8 mouse cellular contexts compared by ENCODE assay signal in genomic region chr4:117218517-117219219, GRCm38 (mm10). TPM values are rescaled to one million over a fixed set of nuclear protein-coding genes. Genes with fewer than 3 reads are reported as not detected.
DNase-seq lines count a peak whose midpoint lies in the region; ATAC-seq and TF ChIP-seq lines count a peak whose summit lies in the region.

No protein-coding gene starts in this region.

- no peak overlapping the region for H3K9ac ChIP-seq in CH12.LX (ENCODE audit: insufficient read depth, low read depth)
- H3K9ac ChIP-seq in forebrain, postnatal 0 days: no peak overlapping the region
- H3K9ac ChIP-seq in liver, embryonic 12.5 days: no peak overlapping the region

- H3K79me2 ChIP-seq in CH12.LX (replicated peaks; ENCODE audit: control insufficient read depth, extremely low read depth, insufficient read depth, poor library complexity, severe bottlenecking): no peaks in the 10 kb centered on the region

- no peak for TF ChIP-seq POLR2A in CH12.LX (IDR thresholded peaks at IDR 0.05; ENCODE audit: low read depth, low read length)

- no peak for TF ChIP-seq EP300 in CH12.LX (IDR thresholded peaks at IDR 0.05; ENCODE audit: low read length)

- H3K27ac ChIP-seq in CH12.LX (ENCODE audit: insufficient read depth, low read depth): no peak overlapping the region
- no peak overlapping the region for H3K27ac ChIP-seq in forebrain, postnatal 0 days (ENCODE audit: low read depth, low read length)
- H3K27ac ChIP-seq in liver, embryonic 12.5 days: no peak overlapping the region

- no peak overlapping the region for H3K4me2 ChIP-seq in CH12.LX (ENCODE audit: insufficient read depth, low read depth, poor library complexity, severe bottlenecking)
- H3K4me2 ChIP-seq in forebrain, postnatal 0 days (ENCODE audit: low read depth): no peak overlapping the region
- peak overlapping the region; percentile 24; the same call in 1 of the 2 replicates for H3K4me2 ChIP-seq in liver, embryonic 12.5 days

- DNase-seq in 3T3-L1 (ENCODE audit: low read depth, low spot score) (peak; percentile 72), CH12.LX (ENCODE audit: extremely low read depth) (peak; percentile 56)
- DNase-seq in cerebellum, adult 8-10 months: peak; percentile 22
- peak; percentile 75 for DNase-seq in forebrain, postnatal 0 days
- peak; percentile 57 for DNase-seq in kidney, adult 18-20 months
- DNase-seq in natural killer cell, adult 2 months (ENCODE audit: low spot score in 2 of 2): peak; percentile 26 to 58
- DNase-seq in thymus, postnatal 36 days: peak; percentile 37 to 57

- H3K4me3 ChIP-seq in CH12.LX (replicated peaks in 1 of 3; ENCODE audit: low read depth in 2 of 3, low read length in 2 of 3, poor library complexity in 1 of 3): no peak overlapping the region
- H3K4me3 ChIP-seq in forebrain, postnatal 0 days (ENCODE audit: low read depth, low read length): no peak overlapping the region
- no peak overlapping the region for H3K4me3 ChIP-seq in liver, embryonic 12.5 days

- peaks cover 3% of the 10 kb centered on the region for H3K27me3 ChIP-seq in CH12.LX (replicated peaks)
- H3K27me3 ChIP-seq in forebrain, postnatal 0 days (ENCODE audit: insufficient read depth, low read length): no peaks in the 10 kb centered on the region
- peaks cover 5% of the 10 kb centered on the region; the same call in 1 of the 2 replicates for H3K27me3 ChIP-seq in liver, embryonic 12.5 days (replicated peaks)

- peak; percentile 77 for ATAC-seq in forebrain, postnatal 0 days
- no peak for ATAC-seq in liver, embryonic 12.5 days

- TF ChIP-seq CTCF in CH12.LX (conservative IDR thresholded peaks at IDR 0.05 in 1 of 2, IDR thresholded peaks at IDR 0.05 in 1 of 2; ENCODE audit: low read depth in 2 of 2, low read length in 2 of 2): peak; percentile 90 to 91
- peak; percentile 91 for TF ChIP-seq CTCF in forebrain, postnatal 0 days (IDR thresholded peaks at IDR 0.05; ENCODE audit: low read depth)

- peaks cover 0 to 7% of the 10 kb centered on the region in 2 experiments for H3K36me3 ChIP-seq in CH12.LX (replicated peaks in 1 of 2; ENCODE audit: control insufficient read depth in 1 of 2, insufficient read depth in 1 of 2, low read length in 1 of 2)
- H3K36me3 ChIP-seq in forebrain, postnatal 0 days (ENCODE audit: insufficient read depth): no peaks in the 10 kb centered on the region
- no peaks in the 10 kb centered on the region for H3K36me3 ChIP-seq in liver, embryonic 12.5 days

- in situ Hi-C loops in CH12.LX (cut with MboI; ENCODE audit: low pct_ligation_motif_present, low pct_unique_long_range_greater_than_20kb, low sequenced_read_pairs): loop anchor here (5.0 kb wide), 1 partner anchor 39 kb away; no protein-coding TSS in a partner anchor

- H3K9me3 ChIP-seq in CH12.LX (replicated peaks; ENCODE audit: low read length): no peaks in the 10 kb centered on the region
- no peaks in the 10 kb centered on the region for H3K9me3 ChIP-seq in forebrain, postnatal 0 days (ENCODE audit: low read length)
- no peaks in the 10 kb centered on the region for H3K9me3 ChIP-seq in liver, embryonic 12.5 days (replicated peaks)

- dilution Hi-C loops in CH12.LX (cut with MboI; ENCODE audit: extremely low pct_ligation_motif_present, extremely low pct_unique_long_range_greater_than_20kb, low sequenced_read_pairs): no loop called here

- TF ChIP-seq RAD21 in CH12.LX (IDR thresholded peaks at IDR 0.05; ENCODE audit: low read depth, low read length): peak; percentile 78

- WGBS in forebrain, postnatal 0 days: 34% methylated on average over 10 of the region's 10 CpGs
- WGBS in liver, embryonic 12.5 days (ENCODE audit: insufficient replicate concordance): 16% methylated on average over 10 of the region's 10 CpGs

- H3K4me1 ChIP-seq in CH12.LX (ENCODE audit: control insufficient read depth in 1 of 2, insufficient read depth in 2 of 2): peaks cover 0 to 9% of the 10 kb centered on the region in 2 experiments; a peak in 2 of 4 replicates
- no peaks in the 10 kb centered on the region for H3K4me1 ChIP-seq in forebrain, postnatal 0 days (ENCODE audit: insufficient read depth)
- H3K4me1 ChIP-seq in liver, embryonic 12.5 days: peaks cover 6% of the 10 kb centered on the region

TF ChIP-seq in CH12.LX, 34 proteins besides CTCF, POLR2A, EP300 and RAD21:
- peak; percentile 74; the same call in 1 of the 2 replicates for TF ChIP-seq MYC (IDR thresholded peaks at IDR 0.05; ENCODE audit: low read depth, low read length)
- TF ChIP-seq NELFE (IDR thresholded peaks at IDR 0.05; ENCODE audit: low read depth, low read length): peak; percentile 17; the same call in 1 of the 2 replicates
- peak; percentile 25; the same call in 1 of the 2 replicates for TF ChIP-seq ELF1 (IDR thresholded peaks at IDR 0.05; ENCODE audit: low read depth, low read length)
- no peak for TF ChIP-seq TBP (conservative IDR thresholded peaks at IDR 0.05; ENCODE audit: low read depth, low read length)
- TF ChIP-seq SMC3 (IDR thresholded peaks at IDR 0.05; ENCODE audit: low read depth, low read length): peak; percentile 66
- no peak for TF ChIP-seq UBTF (IDR thresholded peaks at IDR 0.05; ENCODE audit: low read depth, low read length)
- TF ChIP-seq ZKSCAN1 (IDR thresholded peaks at IDR 0.05; ENCODE audit: borderline replicate concordance, low read depth, low read length): no peak
- 0 out of 2 replicates have a peak, but pooled peaks have one; percentile 26 for TF ChIP-seq IRF4 (IDR thresholded peaks at IDR 0.05; ENCODE audit: low read depth, low read length)
- TF ChIP-seq BHLHE40 (IDR thresholded peaks at IDR 0.05; ENCODE audit: low read depth, low read length): no peak
- TF ChIP-seq MAX (IDR thresholded peaks at IDR 0.05; ENCODE audit: low read length): peak; percentile 47
- TF ChIP-seq SIN3A (IDR thresholded peaks at IDR 0.05; ENCODE audit: low read length): no peak
- no peak for TF ChIP-seq USF2 (conservative IDR thresholded peaks at IDR 0.05; ENCODE audit: low read depth, low read length)
- TF ChIP-seq ZC3H11A (IDR thresholded peaks at IDR 0.05; ENCODE audit: low read depth, low read length): no peak

RNA-seq across cellular contexts. Expression of gene Tmem53, which starts 33.1 kb away (rescaled TPM):
- total RNA-seq in CH12.LX (2012; rRNA removed) (0.50 and 1.1 TPM in 2 replicates), CH12.LX (2014; rRNA removed) (1.4 and 1.5 TPM in 2 replicates)
- polyA plus RNA-seq in CH12.LX (2012; ENCODE audit: insufficient read length, low read depth): 1.00 and 1.2 TPM in 2 replicates
- 9.8 and 11.6 TPM in 2 replicates for total RNA-seq in forebrain, postnatal 0 days (2014; rRNA removed)
- 10.5 and 12.4 TPM in 2 replicates for polyA plus RNA-seq in forebrain, postnatal 0 days (2015; fragmentation: Nextera tagmentation; extraction: Ambion mirVana)
- 1.8 and 2.3 TPM in 2 replicates for polyA plus RNA-seq in liver, embryonic 12.5 days (2016; fragmentation: Nextera tagmentation; extraction: Ambion mirVana)

RNA-seq across cellular contexts. Expression of gene Armh1, which starts 33.3 kb away (rescaled TPM):
- total RNA-seq in CH12.LX (2012; rRNA removed): not detected in 2 replicates
- total RNA-seq in CH12.LX (2014; rRNA removed): not detected in 2 replicates
- polyA plus RNA-seq in CH12.LX (2012; ENCODE audit: insufficient read length, low read depth): 0.18 TPM in 1 of 2 replicates, not detected in the other
- 1.5 and 1.8 TPM in 2 replicates for total RNA-seq in forebrain, postnatal 0 days (2014; rRNA removed)
- 2.0 and 2.5 TPM in 2 replicates for polyA plus RNA-seq in forebrain, postnatal 0 days (2015; fragmentation: Nextera tagmentation; extraction: Ambion mirVana)
- 0.17 TPM in 1 of 2 replicates, not detected in the other for polyA plus RNA-seq in liver, embryonic 12.5 days (2016; fragmentation: Nextera tagmentation; extraction: Ambion mirVana)

RNA-seq across cellular contexts. Expression of gene Kif2c, which starts 36.2 kb away (rescaled TPM):
- total RNA-seq in CH12.LX (2012; rRNA removed) (33.9 and 39.6 TPM in 2 replicates), CH12.LX (2014; rRNA removed) (34.0 and 36.8 TPM in 2 replicates)
- polyA plus RNA-seq in CH12.LX (2012; ENCODE audit: insufficient read length, low read depth): 40.3 and 43.1 TPM in 2 replicates
- 4.2 and 9.1 TPM in 2 replicates for total RNA-seq in forebrain, postnatal 0 days (2014; rRNA removed)
- polyA plus RNA-seq in forebrain, postnatal 0 days (2015; fragmentation: Nextera tagmentation; extraction: Ambion mirVana): 4.4 and 5.0 TPM in 2 replicates
- polyA plus RNA-seq in liver, embryonic 12.5 days (2016; fragmentation: Nextera tagmentation; extraction: Ambion mirVana): 45.7 and 47.7 TPM in 2 replicates

Comparison
In these comparisons a context has a peak if more than half of its experiments do, and no peak if none do; other contexts are left out.
1. DNase-seq: peak in every context shown above with its lines; median percentile 75 in forebrain, postnatal 0 days; 72 in 3T3-L1; 57 in kidney, adult 18-20 months; 56 in CH12.LX; 47 in thymus, postnatal 36 days; 42 in natural killer cell, adult 2 months; 22 in cerebellum, adult 8-10 months.